Mouse (Mus musculus) olfactory bulb, adult 2 months (tissue): Measurements from ENCODE around the gene Gpa33. TPM values are rescaled to one million over a fixed set of nuclear protein-coding genes. Genes with fewer than 3 reads are reported as not detected.

Experiments used
- H3K27ac ChIP-seq: fragments of 200-500 bp; 2 replicates; pipeline ENCODE4 v1.5.1; 2012; ENCODE audit warnings: low read depth, low read length; ENCODE audit not compliant: insufficient read depth
- H3K4me1 ChIP-seq: fragments of 200-500 bp; 2 replicates; pipeline ENCODE4 v1.6.1; 2012; ENCODE audit warnings: low read length; ENCODE audit not compliant: control insufficient read depth, insufficient read depth
- H3K4me3 ChIP-seq: fragments of 200-500 bp; 2 replicates; pipeline ENCODE4 v1.5.1; 2012; ENCODE audit warnings: mild to moderate bottlenecking, low read depth, low read length, moderate library complexity; ENCODE audit not compliant: insufficient read depth
- CTCF ChIP-seq: fragments of 200-500 bp; IDR thresholded peaks from 2 replicates; pipeline ENCODE4 v1.5.1; 2012; ENCODE audit warnings: low read depth, mild to moderate bottlenecking, low read length, moderate library complexity; ENCODE audit not compliant: insufficient read depth
- POLR2A ChIP-seq: fragments of 200-500 bp; IDR thresholded peaks from 2 replicates; pipeline ENCODE4 v1.6.1; 2012; ENCODE audit warnings: mild to moderate bottlenecking, low read depth, low read length, moderate library complexity; ENCODE audit not compliant: insufficient read depth
- WGBS: fragments of 180-500 bp; shearing (Covaris S2); methylation state at CpG from one replicate; pipeline ENCODE4 v1.1.7; 2018; 5-methylcytosine and 5-hydroxymethylcytosine counted together
- polyA plus RNA-seq: library from polyadenylated mRNA; stranded (reverse); fragments of >200 nt; gene quantifications from 2 replicates; pipeline ENCODE4 v1.2.4, GENCODE M21; 2012; ENCODE audit warnings: low replicate concordance; ENCODE audit not compliant: missing spikeins, insufficient read depth, insufficient read length

The Gpa33 gene
- polyA plus RNA-seq, result not detected in 2 replicates

- TF ChIP-seq CTCF (no peak), POLR2A (no peak)
- 93% methylated on average over 5 of the region's 5 CpGs for WGBS
Measured at GRCm38 (mm10) chr1:166130224-166130860, at the start of gene Gpa33. Gpa33 (plus strand) TSS chr1:166130238.

DNA sequence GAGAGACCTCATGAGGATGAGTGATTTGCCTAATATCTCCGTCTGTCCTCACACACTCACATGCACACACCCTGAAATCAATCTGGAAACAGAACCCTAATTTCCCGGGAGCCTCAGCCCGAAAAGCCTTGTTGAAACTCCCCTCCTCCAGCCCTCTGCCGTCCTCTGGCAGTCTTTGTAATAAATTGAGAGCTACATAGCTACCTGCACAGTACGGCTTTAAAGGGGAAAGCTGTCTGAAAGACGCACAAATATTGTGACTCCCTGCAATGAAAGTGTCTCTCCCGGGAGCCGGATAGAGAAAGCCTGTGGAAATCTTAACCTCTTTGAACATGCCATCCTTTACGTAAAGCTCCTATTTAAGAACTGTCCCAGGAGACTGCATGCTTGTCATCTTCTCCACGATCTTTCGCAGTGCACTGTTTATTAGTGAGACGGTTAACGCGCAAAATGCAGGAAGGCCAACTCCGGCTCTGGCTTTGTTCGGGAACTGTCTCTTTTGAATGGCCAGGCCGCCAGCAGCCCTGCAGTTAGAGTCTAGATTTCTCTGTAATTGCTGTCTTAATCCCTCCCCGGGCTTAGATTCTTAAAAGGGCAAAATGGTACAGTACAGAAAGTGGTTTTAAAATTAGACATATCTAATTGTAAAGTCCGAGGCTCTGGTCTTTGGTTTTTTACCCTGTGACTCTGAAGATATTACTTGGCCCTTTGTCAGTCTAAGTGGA lies 41.4 kb upstream of the Gpa33 start:
- 61% methylated on average over 19 of the region's 19 CpGs for WGBS
- peaks cover 2% of the 10 kb centered on the region; the same call in 1 of the 2 replicates for H3K4me1 ChIP-seq
- no peak for TF ChIP-seq CTCF
- TF ChIP-seq POLR2A, result no peak
- H3K4me3 ChIP-seq, result no peak overlapping the region
- H3K27ac ChIP-seq, result no peak overlapping the region

More at GRCm38 (mm10) chr1:166130224-166130860, at the start of gene Gpa33:
- H3K4me1 ChIP-seq, result peaks cover 2% of the 10 kb centered on the region; the same call in 1 of the 2 replicates
- no peak within 1 kb of the TSS for H3K27ac ChIP-seq
- no peak within 1 kb of the TSS for H3K4me3 ChIP-seq

DNA sequence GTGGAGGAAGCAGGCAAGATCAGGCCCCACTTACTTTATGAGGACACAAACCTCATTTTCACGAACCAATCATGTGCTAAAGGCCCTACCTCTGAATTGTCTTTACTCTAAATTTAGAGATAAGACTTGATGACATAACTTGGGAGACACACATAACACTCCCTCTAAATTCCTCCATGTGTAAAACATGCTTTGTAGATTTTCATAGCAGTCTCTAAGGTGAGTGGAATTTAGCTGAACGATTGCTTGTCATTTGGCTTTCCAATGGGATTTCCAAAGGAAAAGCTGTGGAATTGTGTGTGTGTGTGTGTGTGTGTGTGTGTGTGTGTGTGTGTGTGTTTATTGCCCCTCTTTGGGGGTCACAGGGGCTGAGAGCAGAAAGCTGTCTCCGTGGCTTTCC lies 40.7 kb upstream of the Gpa33 start:
- TF ChIP-seq POLR2A (no peak), CTCF (no peak)
- H3K4me3 ChIP-seq, result no peak overlapping the region
- H3K27ac ChIP-seq, result no peak overlapping the region
- peaks cover 2% of the 10 kb centered on the region; the same call in 1 of the 2 replicates for H3K4me1 ChIP-seq
- 89% methylated on average over 3 of the region's 3 CpGs for WGBS

DNA sequence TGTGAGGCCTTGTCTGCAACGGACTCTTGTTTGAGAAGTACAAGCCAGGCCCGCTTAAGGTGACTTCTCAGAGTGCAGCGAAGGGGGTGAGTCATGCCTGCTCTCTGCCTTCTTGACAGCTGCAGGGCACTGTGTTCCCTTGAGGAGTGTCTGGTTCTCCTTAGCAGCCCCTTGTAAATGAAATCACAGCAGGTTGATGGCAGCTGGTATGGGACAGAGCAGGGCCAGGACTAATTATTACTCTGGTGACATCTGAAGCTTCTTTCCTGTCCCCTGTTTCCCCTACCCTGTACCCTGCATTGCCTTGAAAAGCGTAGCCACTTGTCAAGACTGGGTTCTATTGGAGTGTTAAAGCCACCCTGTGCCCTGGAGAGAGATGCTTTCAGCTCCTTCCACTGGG lies 40.3 kb upstream of the Gpa33 start:
- no peak overlapping the region for H3K27ac ChIP-seq
- WGBS, result 57% methylated on average over 4 of the region's 4 CpGs

DNA sequence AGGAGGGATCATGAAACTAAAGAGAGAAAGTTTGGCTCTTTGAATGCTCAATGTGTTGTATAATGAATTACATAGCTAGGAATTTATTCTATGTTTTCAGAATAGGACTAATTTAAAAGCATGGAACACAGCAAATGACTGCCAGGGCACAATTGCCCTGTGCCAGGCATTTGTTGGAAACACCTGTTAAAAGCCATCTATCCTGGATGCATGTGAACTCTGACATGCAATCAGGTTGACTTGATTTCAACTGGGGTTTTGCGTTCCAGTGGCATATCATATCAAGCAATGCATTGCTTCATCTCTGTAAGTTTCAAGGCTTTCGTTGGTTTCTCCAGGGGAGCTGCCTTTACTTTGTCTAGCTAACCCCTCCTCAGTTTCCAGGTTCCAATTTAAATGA lies 39.7 kb upstream of the Gpa33 start:
- TF ChIP-seq CTCF (no peak), POLR2A (no peak)
- Histone ChIP-seq H3K4me1 (peaks cover 2% of the 10 kb centered on the region; the same call in 1 of the 2 replicates), H3K27ac (no peak overlapping the region), H3K4me3 (no peak overlapping the region)
- WGBS, result 98% methylated on average over 2 of the region's 2 CpGs

More for the DNA sequence above, 40.3 kb upstream of the Gpa33 start:
- Histone ChIP-seq H3K4me3 (no peak overlapping the region), H3K4me1 (peaks cover 2% of the 10 kb centered on the region; the same call in 1 of the 2 replicates)
- TF ChIP-seq CTCF (no peak), POLR2A (no peak)

DNA sequence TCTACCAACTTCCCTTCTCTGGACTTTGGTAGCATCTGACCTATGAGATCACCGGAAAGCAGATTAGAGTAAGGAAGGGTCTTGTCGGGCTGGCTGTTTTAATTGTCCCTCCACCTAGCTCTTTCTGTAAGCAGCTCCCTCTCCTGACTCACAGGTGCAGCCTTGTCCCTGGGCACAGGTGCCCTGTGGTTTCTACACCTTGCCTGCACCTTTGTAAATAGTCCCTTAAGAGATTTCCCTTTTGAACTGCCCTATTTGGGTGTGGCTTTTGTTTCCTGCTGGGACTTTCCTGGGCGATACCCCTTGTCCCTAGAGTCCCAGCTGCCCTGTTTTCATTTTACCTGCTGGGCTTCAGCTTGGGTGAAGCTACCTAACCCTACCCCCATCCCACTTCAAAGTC lies 35.6 kb upstream of the Gpa33 start:
- TF ChIP-seq POLR2A (no peak), CTCF (no peak)

GRCm38 (mm10) chr1:166098120-166098519 lies 31.9 kb upstream of the Gpa33 start:
- Histone ChIP-seq H3K4me1 (no peaks in the 10 kb centered on the region), H3K4me3 (no peak overlapping the region), H3K27ac (no peak overlapping the region)
- TF ChIP-seq CTCF (no peak), POLR2A (no peak)
- WGBS, result 93% methylated on average over 2 of the region's 2 CpGs

More for the DNA sequence above, 35.6 kb upstream of the Gpa33 start:
- WGBS, result 94% methylated on average over 3 of the region's 3 CpGs
- Histone ChIP-seq H3K4me1 (no peaks in the 10 kb centered on the region), H3K4me3 (no peak overlapping the region), H3K27ac (no peak overlapping the region)

GRCm38 (mm10) chr1:166102920-166103608 lies 27.0 kb upstream of the Gpa33 start:
- TF ChIP-seq POLR2A (no peak), CTCF (0 out of 2 replicates have a peak, but pooled peaks have one; percentile 7)
- H3K27ac ChIP-seq, result no peak overlapping the region
- H3K4me3 ChIP-seq, result no peak overlapping the region
- 0 out of 2 replicates have a peak, but pooled peaks cover 4% of the 10 kb centered on the region for H3K4me1 ChIP-seq
- WGBS, result 84% methylated on average over 11 of the region's 11 CpGs
